In genomic region chr6:102478320-102479080, GRCm38 (mm10) we compare ENCODE assay signal across 29 mouse cellular contexts.
DNase-seq lines count a peak whose midpoint lies in the region; ATAC-seq lines count a peak whose summit lies in the region.
"Had no signal": no experiment of that assay in that cellular context is flagged by ENCODE, and none has a peak within 500 bp of the region (broad histone marks: within the 10 kb centered on the region; RNA-seq: fewer than 3 reads in every experiment).

No protein-coding gene starts in this region.

- no peaks in the 10 kb centered on the region for H3K9me3 ChIP-seq in intestine, embryonic 15.5 days
- no peaks in the 10 kb centered on the region for H3K9me3 ChIP-seq in forebrain, embryonic 13.5 days (replicated peaks)
- H3K9me3 ChIP-seq: embryonic facial prominence, embryonic 13.5 days; forebrain, embryonic 10.5 days; heart, embryonic 10.5 days; heart, embryonic 13.5 days had no signal

- no peak for DNase-seq in frontal cortex, postnatal 14 days (ENCODE audit: low spot score in 2 of 2)
- peak; percentile 36 for DNase-seq in brain, adult 2 months (ENCODE audit: low read depth, low spot score)
- DNase-seq in large intestine, adult 2 months (ENCODE audit: low read depth, low spot score) = peak; percentile 32
- DNase-seq in cerebellum, postnatal 14 days = no peak
- DNase-seq: adrenal gland, adult 8-10 months; adrenal gland, postnatal 25 days; cerebellum, adult 18-20 months; cerebellum, adult 9-10 months; cerebellum, postnatal 25 days; gastrocnemius, adult 2 months; gastrocnemius, postnatal 25 days; heart, adult 18-20 months; heart, postnatal 14 days; heart, postnatal 4 days; kidney, adult 18-20 months had no signal

- H3K9ac ChIP-seq in intestine, embryonic 15.5 days = no peak overlapping the region
- no peak overlapping the region for H3K9ac ChIP-seq in forebrain, embryonic 13.5 days
- H3K9ac ChIP-seq: embryonic facial prominence, embryonic 13.5 days; heart, embryonic 13.5 days; hindbrain, embryonic 14.5 days had no signal

- no peak overlapping the region for H3K4me2 ChIP-seq in intestine, embryonic 15.5 days (replicated peaks)
- H3K4me2 ChIP-seq in forebrain, embryonic 13.5 days = no peak overlapping the region
- H3K4me2 ChIP-seq: embryonic facial prominence, embryonic 13.5 days; heart, embryonic 13.5 days; hindbrain, embryonic 14.5 days had no signal

- H3K4me3 ChIP-seq in intestine, embryonic 15.5 days (replicated peaks) = no peak overlapping the region
- H3K4me3 ChIP-seq in forebrain, embryonic 13.5 days = no peak overlapping the region
- H3K4me3 ChIP-seq: embryonic facial prominence, embryonic 13.5 days; forebrain, embryonic 10.5 days; gastrocnemius, adult 2 months; heart, embryonic 10.5 days; heart, embryonic 13.5 days had no signal

- H3K4me1 ChIP-seq in intestine, embryonic 15.5 days (replicated peaks) = no peaks in the 10 kb centered on the region
- no peaks in the 10 kb centered on the region for H3K4me1 ChIP-seq in forebrain, embryonic 13.5 days
- H3K4me1 ChIP-seq: embryonic facial prominence, embryonic 13.5 days; forebrain, embryonic 10.5 days; heart, embryonic 10.5 days; heart, embryonic 13.5 days had no signal

- 68% methylated on average over 8 of the region's 8 CpGs for WGBS in intestine, embryonic 15.5 days
- WGBS in large intestine, adult 2 months = 53% methylated on average over 8 of the region's 8 CpGs
- 86% methylated on average over 8 of the region's 8 CpGs for WGBS in forebrain, embryonic 13.5 days

- no peaks in the 10 kb centered on the region for H3K27me3 ChIP-seq in intestine, embryonic 15.5 days (replicated peaks)
- no peaks in the 10 kb centered on the region for H3K27me3 ChIP-seq in forebrain, embryonic 13.5 days
- H3K27me3 ChIP-seq: embryonic facial prominence, embryonic 13.5 days; heart, embryonic 13.5 days had no signal

- no peak overlapping the region for H3K27ac ChIP-seq in intestine, embryonic 15.5 days
- H3K27ac ChIP-seq in forebrain, embryonic 13.5 days = no peak overlapping the region
- H3K27ac ChIP-seq: embryonic facial prominence, embryonic 13.5 days; forebrain, embryonic 10.5 days; gastrocnemius, adult 2 months; heart, embryonic 10.5 days; heart, embryonic 13.5 days; hindbrain, embryonic 14.5 days; hindbrain, postnatal 0 days had no signal

- no peaks in the 10 kb centered on the region for H3K36me3 ChIP-seq in intestine, embryonic 15.5 days
- H3K36me3 ChIP-seq in forebrain, embryonic 13.5 days (ENCODE audit: poor library complexity, severe bottlenecking) = no peaks in the 10 kb centered on the region
- H3K36me3 ChIP-seq: embryonic facial prominence, embryonic 13.5 days; forebrain, embryonic 10.5 days; heart, embryonic 10.5 days; heart, embryonic 13.5 days had no signal

- peak; percentile 98 for ATAC-seq in frontal cortex, adult (ENCODE audit: low TSS enrichment)
- peak; percentile 70; the same call in 1 of the 2 replicates for ATAC-seq in intestine, embryonic 15.5 days
- ATAC-seq in monocyte, adult 5-6 weeks (replicated peaks; ENCODE audit: insufficient number of reproducible peaks, low FRiP score, low TSS enrichment, poor library complexity, severe bottlenecking) = no peak
- ATAC-seq in forebrain, embryonic 13.5 days = no peak
- ATAC-seq: activated CD4-positive, CD25-positive, alpha-beta regulatory T cell, adult 4 months; CD4-positive, CD25-positive, alpha-beta regulatory T cell, adult 4 months; forebrain, embryonic 14.5 days; hindbrain, postnatal 0 days; inflammation-experienced regulatory T-cells, adult 6 months had no signal

Comparison
In these comparisons a context has a peak if more than half of its experiments do, and no peak if none do; other contexts are left out.
1. ATAC-seq: peak in frontal cortex, adult (single experiment) and intestine, embryonic 15.5 days (single experiment); none in monocyte, adult 5-6 weeks (single experiment) and forebrain, embryonic 13.5 days (single experiment).
2. DNase-seq: peak in brain, adult 2 months (single experiment) and large intestine, adult 2 months (single experiment); none in frontal cortex, postnatal 14 days (0 of 2) and cerebellum, postnatal 14 days (0 of 2).